ENCODE assay signal across 10 mouse cellular contexts in genomic region chr17:28512696-28513095, GRCm38 (mm10). TPM values are rescaled to one million over a fixed set of nuclear protein-coding genes. Genes with fewer than 3 reads are reported as not detected.
DNase-seq lines count a peak whose midpoint lies in the region; ATAC-seq lines count a peak whose summit lies in the region.
"Had no signal": no experiment of that assay in that cellular context is flagged by ENCODE, and none has a peak within 500 bp of the region (broad histone marks: within the 10 kb centered on the region; RNA-seq: fewer than 3 reads in every experiment).

No protein-coding gene starts in this region.

- peak overlapping the region; percentile 44; the same call in 1 of the 2 replicates for H3K27ac ChIP-seq in kidney, embryonic 14.5 days (ENCODE audit: low read depth, low read length)
- H3K27ac ChIP-seq: neural tube, embryonic 12.5 days had no signal

- DNase-seq in lung, adult 18-20 months, result peak; percentile 70 to 84
- no peak for DNase-seq in lung, postnatal 10 days
- DNase-seq in gastrocnemius, adult 8-10 months (ENCODE audit: low spot score in 2 of 2), result peak; percentile 80 to 88
- peak; percentile 12 to 36 for DNase-seq in lung, postnatal 4 days
- DNase-seq in cerebellum, postnatal 25 days, result no peak
- no peak for DNase-seq in left cerebral cortex, postnatal 25 days (ENCODE audit: low spot score in 2 of 2)
- DNase-seq in right cerebral cortex, postnatal 36 days (ENCODE audit: low spot score in 2 of 2), result no peak

- H3K4me3 ChIP-seq in kidney, embryonic 14.5 days (ENCODE audit: low read length), result no peak overlapping the region
- H3K4me3 ChIP-seq: neural tube, embryonic 12.5 days had no signal

- H3K4me2 ChIP-seq in kidney, embryonic 14.5 days (replicated peaks; ENCODE audit: low read depth, low read length), result no peak overlapping the region
- H3K4me2 ChIP-seq: neural tube, embryonic 12.5 days had no signal

- ATAC-seq in kidney, embryonic 14.5 days (ENCODE audit: low FRiP score, low TSS enrichment), result no peak

- no peaks in the 10 kb centered on the region for H3K9me3 ChIP-seq in kidney, embryonic 14.5 days (ENCODE audit: control insufficient read depth, low read length)
- H3K9me3 ChIP-seq: neural tube, embryonic 12.5 days had no signal

- intact Hi-C loops in left cerebral cortex, postnatal 25 days (cut with DNase I), result no loop called here

- H3K4me1 ChIP-seq in kidney, embryonic 14.5 days (ENCODE audit: control insufficient read depth, insufficient read depth, low read length), result peaks cover 25% of the 10 kb centered on the region

- no peaks in the 10 kb centered on the region for H3K36me3 ChIP-seq in kidney, embryonic 14.5 days (ENCODE audit: control insufficient read depth, insufficient read depth, low read length)
- H3K36me3 ChIP-seq: neural tube, embryonic 12.5 days had no signal

- no peak overlapping the region for H3K9ac ChIP-seq in kidney, embryonic 14.5 days (ENCODE audit: low read depth, low read length)
- H3K9ac ChIP-seq: neural tube, embryonic 12.5 days had no signal

- 24% methylated on average over 6 of the region's 6 CpGs for WGBS in kidney, embryonic 14.5 days

- H3K27me3 ChIP-seq in kidney, embryonic 14.5 days (ENCODE audit: control insufficient read depth, insufficient read depth, low read length), result no peaks in the 10 kb centered on the region

RNA-seq across cellular contexts. Expression of gene Fkbp5, which starts 4.6 kb away (rescaled TPM):
- total RNA-seq in gastrocnemius, adult 8-10 months (2022), result 100 to 1,000 TPM in 1 of 4 experiments, 10 to 100 TPM in 3; 39.2 to 148 (median 53.2) TPM
- 10.0 and 14.0 TPM in 2 replicates for polyA plus RNA-seq in kidney, embryonic 14.5 days (2014; fragmentation: Nextera tagmentation; extraction: Ambion mirVana)
- 10 to 100 TPM; 46.4 to 53.2 TPM for total RNA-seq in left cerebral cortex, postnatal 25 days (2021)

RNA-seq across cellular contexts. Expression of gene Armc12, which starts 17.9 kb away (rescaled TPM):
- not detected for total RNA-seq in gastrocnemius, adult 8-10 months (2022)
- not detected in 2 replicates for polyA plus RNA-seq in kidney, embryonic 14.5 days (2014; fragmentation: Nextera tagmentation; extraction: Ambion mirVana)
- total RNA-seq in left cerebral cortex, postnatal 25 days (2021), result not detected
- total RNA-seq: ES-E14 had no signal
- polyA plus RNA-seq: neural tube, embryonic 12.5 days had no signal

RNA-seq across cellular contexts. Expression of gene Clpsl2, which starts 36.5 kb away (rescaled TPM):
- not detected for total RNA-seq in gastrocnemius, adult 8-10 months (2022)
- polyA plus RNA-seq in kidney, embryonic 14.5 days (2014; fragmentation: Nextera tagmentation; extraction: Ambion mirVana), result not detected in 2 replicates
- total RNA-seq in left cerebral cortex, postnatal 25 days (2021), result not detected
- total RNA-seq: ES-E14 had no signal
- polyA plus RNA-seq: neural tube, embryonic 12.5 days had no signal

RNA-seq across cellular contexts. Expression of gene Clps, which starts 47.9 kb away (rescaled TPM):
- total RNA-seq in gastrocnemius, adult 8-10 months (2022), result not detected
- not detected in 2 replicates for polyA plus RNA-seq in kidney, embryonic 14.5 days (2014; fragmentation: Nextera tagmentation; extraction: Ambion mirVana)
- total RNA-seq in left cerebral cortex, postnatal 25 days (2021), result not detected
- polyA plus RNA-seq: neural tube, embryonic 12.5 days had no signal

Comparison
In these comparisons a context has a peak if more than half of its experiments do, and no peak if none do; other contexts are left out.
1. DNase-seq: peak in lung, adult 18-20 months (2 of 2), gastrocnemius, adult 8-10 months (2 of 2) and lung, postnatal 4 days (2 of 2); none in lung, postnatal 10 days (single experiment), cerebellum, postnatal 25 days (0 of 2), left cerebral cortex, postnatal 25 days (0 of 2) and right cerebral cortex, postnatal 36 days (0 of 2).